Mouse (Mus musculus) forebrain, embryonic 14.5 days (tissue): ENCODE measurements around the gene Cep170b. TPM values are rescaled to one million over a fixed set of nuclear protein-coding genes. Genes with fewer than 3 reads are reported as not detected.

Experiments used
- ATAC-seq: fragments of 200-750 bp; cut with Nextera tagmentation; 2 replicates; pipeline ENCODE4 v1.8.0; 2017; ENCODE audit warnings: mild to moderate bottlenecking, moderate library complexity
- DNase-seq: peaks from one replicate; pipeline ENCODE4 v3.0.0-alpha.2; 2015; ENCODE audit warnings: low spot score
- H3K27ac ChIP-seq: fragments of 300-500 bp; sonication (generic); 2 replicates; pipeline ENCODE4 v1.5.1; 2014; ENCODE audit warnings: low read depth, mild to moderate bottlenecking, control low read depth, low read length, moderate library complexity
- H3K27me3 ChIP-seq: fragments of 300-500 bp; sonication (generic); replicated peaks from 2 replicates; pipeline ENCODE4 v1.6.1; 2014; ENCODE audit warnings: low read length, control low read depth, mixed read lengths; ENCODE audit not compliant: control insufficient read depth, insufficient read depth
- H3K36me3 ChIP-seq: fragments of 300-500 bp; sonication (generic); 2 replicates; pipeline ENCODE4 v1.6.1; 2014; ENCODE audit warnings: low read length, control low read depth; ENCODE audit not compliant: control insufficient read depth, insufficient read depth
- H3K4me1 ChIP-seq: fragments of 300-500 bp; sonication (generic); 2 replicates; pipeline ENCODE4 v1.6.1; 2014; ENCODE audit warnings: antibody characterized with exemption, low read length, control low read depth; ENCODE audit not compliant: control insufficient read depth, insufficient read depth
- H3K4me2 ChIP-seq: fragments of 300-500 bp; sonication (generic); 2 replicates; pipeline ENCODE4 v1.6.1; 2014; ENCODE audit warnings: mild to moderate bottlenecking, control low read depth, low read length
- H3K4me3 ChIP-seq: fragments of 300-500 bp; sonication (generic); 2 replicates; pipeline ENCODE4 v1.5.1; 2014; ENCODE audit warnings: low read depth, low read length, control low read depth
- H3K9ac ChIP-seq: fragments of 300-500 bp; sonication (generic); 2 replicates; pipeline ENCODE4 v1.6.1; 2014; ENCODE audit warnings: mild to moderate bottlenecking, low read length, control low read depth, moderate library complexity
- H3K9me3 ChIP-seq: fragments of 300-500 bp; sonication (generic); replicated peaks from 2 replicates; pipeline ENCODE4 v1.6.1; 2016; ENCODE audit warnings: low read length, control low read depth, mixed read lengths; ENCODE audit not compliant: control insufficient read depth
- WGBS: fragments of 180-500 bp; shearing (Covaris S2); extraction: QIAGEN DNeasy Blood & Tissue Kit; methylation state at CpG from one replicate; pipeline ENCODE4 v1.1.7; 2014; 5-methylcytosine and 5-hydroxymethylcytosine counted together
- polyA plus RNA-seq: library from polyadenylated mRNA; unstranded; fragments of >200 nt; fragmentation: Nextera tagmentation; extraction: Ambion mirVana; gene quantifications from 2 replicates; pipeline ENCODE4 v1.2.1, GENCODE M21; 2014

The Cep170b gene
- polyA plus RNA-seq, 1 experiment from 2014 or later: 10.3 TPM

DNA sequence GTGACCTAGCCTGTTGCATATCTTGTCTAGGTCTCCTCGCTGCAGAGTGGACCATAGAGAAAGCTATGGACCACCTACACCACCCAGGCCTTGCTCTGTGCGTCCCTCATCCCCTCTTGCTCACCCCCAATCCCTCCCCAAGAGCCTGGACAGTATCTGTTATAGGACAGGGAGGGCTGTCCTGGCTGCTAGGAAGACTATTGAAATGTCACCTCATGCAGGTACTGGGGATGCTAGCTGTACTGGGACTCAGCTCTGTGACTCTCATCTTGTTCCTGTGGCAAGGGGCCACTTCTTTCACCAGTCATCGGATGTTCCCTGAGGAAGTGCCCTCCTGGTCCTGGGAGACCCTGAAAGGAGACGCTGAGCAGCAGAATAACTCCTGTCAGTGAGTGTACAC is 42.9 kb downstream of the Cep170b start:
- ATAC-seq (no peak), DNase-seq (no peak)
- H3K4me3 ChIP-seq: no peak overlapping the region
- H3K36me3 ChIP-seq: no peaks in the 10 kb centered on the region
- no peak overlapping the region for H3K9ac ChIP-seq
- H3K27me3 ChIP-seq: no peaks in the 10 kb centered on the region
- no peaks in the 10 kb centered on the region for H3K9me3 ChIP-seq
- 79% methylated on average over 4 of the region's 4 CpGs for WGBS
- H3K4me1 ChIP-seq: no peaks in the 10 kb centered on the region
- H3K4me2 ChIP-seq: no peak overlapping the region
- H3K27ac ChIP-seq: no peak overlapping the region

DNA sequence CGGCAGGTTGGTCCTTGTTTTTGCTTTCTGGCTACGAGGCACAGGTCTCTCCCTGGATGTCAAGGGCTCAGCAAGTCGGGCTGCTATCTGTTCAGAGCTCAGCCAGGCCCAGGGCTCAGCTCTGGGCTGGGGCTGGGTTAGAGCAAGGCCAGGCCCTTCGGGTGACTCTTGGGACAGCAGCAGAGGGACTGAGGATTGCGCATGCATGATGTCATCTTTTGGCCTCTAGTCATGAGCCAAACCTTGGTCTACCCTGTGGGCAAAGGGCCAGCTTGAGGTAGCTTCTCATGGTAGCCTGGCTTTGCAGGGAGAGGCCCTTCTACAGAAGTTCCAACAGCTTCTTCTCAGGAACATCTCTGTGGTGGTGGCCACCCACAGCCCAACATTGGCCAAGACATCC is 43.9 kb downstream of the Cep170b start:
- Histone ChIP-seq H3K9me3 (no peaks in the 10 kb centered on the region), H3K27me3 (no peaks in the 10 kb centered on the region), H3K27ac (no peak overlapping the region), H3K36me3 (no peaks in the 10 kb centered on the region), H3K4me2 (no peak overlapping the region), H3K4me1 (no peaks in the 10 kb centered on the region), H3K4me3 (no peak overlapping the region), H3K9ac (no peak overlapping the region)
- WGBS: 87% methylated on average over 5 of the region's 5 CpGs
- DNase-seq: no peak
- ATAC-seq: no peak

GRCm38 (mm10) chr12:112764991-112765390 is 44.7 kb downstream of the Cep170b start:
- Histone ChIP-seq H3K9me3 (no peaks in the 10 kb centered on the region), H3K4me3 (no peak overlapping the region), H3K27me3 (no peaks in the 10 kb centered on the region), H3K4me1 (no peaks in the 10 kb centered on the region), H3K9ac (no peak overlapping the region), H3K36me3 (no peaks in the 10 kb centered on the region), H3K4me2 (no peak overlapping the region), H3K27ac (no peak overlapping the region)
- ATAC-seq (no peak), DNase-seq (no peak)
- 93% methylated on average over 7 of the region's 7 CpGs for WGBS

DNA sequence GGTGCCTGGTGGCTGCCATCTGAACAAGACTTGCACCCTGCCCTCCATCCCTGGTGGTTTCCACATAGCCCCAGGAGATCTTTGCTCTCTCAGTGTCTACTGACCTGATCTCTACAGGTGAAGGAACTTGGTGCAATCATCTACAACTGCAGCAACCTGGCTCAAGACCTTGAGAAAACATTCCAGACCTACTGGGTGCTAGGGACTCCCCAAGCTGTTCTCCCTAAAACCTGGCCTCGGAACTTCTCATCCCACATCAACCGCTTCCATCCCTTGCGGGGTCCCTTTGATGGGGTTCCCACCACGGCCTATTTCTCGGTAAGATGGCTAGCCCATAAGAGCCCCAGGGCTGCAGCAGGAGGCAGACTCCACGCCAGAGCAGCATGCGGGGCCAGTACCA is 46.3 kb downstream of the Cep170b start:
- DNase-seq (no peak), ATAC-seq (no peak)
- Histone ChIP-seq H3K4me1 (no peaks in the 10 kb centered on the region), H3K27ac (no peak overlapping the region), H3K4me2 (no peak overlapping the region), H3K9me3 (no peaks in the 10 kb centered on the region), H3K36me3 (no peaks in the 10 kb centered on the region), H3K27me3 (no peaks in the 10 kb centered on the region), H3K9ac (no peak overlapping the region), H3K4me3 (no peak overlapping the region)
- 90% methylated on average over 7 of the region's 7 CpGs for WGBS

DNA sequence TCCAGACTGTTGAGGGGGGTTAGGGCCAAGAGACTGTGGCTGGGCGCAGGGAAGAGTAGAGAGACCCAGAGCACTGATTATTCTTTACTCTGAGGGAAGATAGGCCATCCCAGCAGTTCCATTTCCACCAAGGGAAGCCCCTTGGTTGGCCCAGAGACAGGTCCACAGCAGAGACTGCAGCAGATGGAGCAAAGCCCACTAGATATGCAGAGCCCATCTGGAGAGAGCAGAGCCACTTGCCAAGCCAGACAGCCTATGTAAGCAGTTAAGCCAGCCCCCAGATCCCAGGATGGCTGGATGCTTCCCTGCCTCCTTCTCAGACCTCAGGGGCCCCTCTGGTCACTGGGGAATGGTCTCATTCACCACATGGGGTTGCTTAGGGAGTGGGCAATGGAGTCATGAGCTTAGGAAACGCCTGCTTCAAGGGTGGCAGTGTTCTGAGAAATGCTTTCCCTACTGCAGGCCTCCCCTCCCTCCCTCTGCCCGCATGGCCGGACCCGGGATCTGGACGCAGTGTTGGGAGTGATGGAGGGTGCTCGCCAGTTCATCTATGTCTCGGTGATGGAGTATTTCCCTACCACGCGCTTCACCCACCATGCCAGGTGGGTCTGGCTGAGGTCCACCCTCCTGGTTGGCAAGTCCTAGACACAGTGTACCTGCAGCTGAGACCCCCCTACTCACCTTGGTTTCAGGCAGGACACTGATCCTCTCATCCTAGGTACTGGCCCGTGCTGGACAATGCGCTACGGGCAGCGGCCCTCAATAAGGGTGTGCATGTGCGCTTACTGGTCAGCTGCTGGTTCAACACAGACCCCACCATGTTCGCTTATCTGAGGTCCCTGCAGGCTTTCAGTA is 47.0 kb downstream of the Cep170b start:
- Histone ChIP-seq H3K27ac (no peak overlapping the region), H3K4me3 (no peak overlapping the region), H3K27me3 (no peaks in the 10 kb centered on the region), H3K9ac (no peak overlapping the region), H3K4me1 (no peaks in the 10 kb centered on the region), H3K36me3 (no peaks in the 10 kb centered on the region), H3K4me2 (no peak overlapping the region), H3K9me3 (no peaks in the 10 kb centered on the region)
- DNase-seq (no peak), ATAC-seq (no peak)
- 91% methylated on average over 16 of the region's 16 CpGs for WGBS

GRCm38 (mm10) chr12:112768166-112768565 is 47.9 kb downstream of the Cep170b start:
- WGBS: 90% methylated on average over 8 of the region's 8 CpGs
- ATAC-seq (no peak), DNase-seq (no peak)
- H3K27ac ChIP-seq: no peak overlapping the region
- H3K4me2 ChIP-seq: no peak overlapping the region
- no peaks in the 10 kb centered on the region for H3K9me3 ChIP-seq
- H3K4me1 ChIP-seq: no peaks in the 10 kb centered on the region
- H3K4me3 ChIP-seq: no peak overlapping the region
- H3K36me3 ChIP-seq: no peaks in the 10 kb centered on the region
- H3K27me3 ChIP-seq: no peaks in the 10 kb centered on the region
- H3K9ac ChIP-seq: no peak overlapping the region

GRCm38 (mm10) chr12:112769031-112769430 is 48.8 kb downstream of the Cep170b start:
- Histone ChIP-seq H3K9ac (no peak overlapping the region), H3K9me3 (no peaks in the 10 kb centered on the region), H3K36me3 (no peaks in the 10 kb centered on the region), H3K4me1 (no peaks in the 10 kb centered on the region), H3K27ac (no peak overlapping the region), H3K4me3 (no peak overlapping the region), H3K27me3 (no peaks in the 10 kb centered on the region), H3K4me2 (no peak overlapping the region)
- WGBS: 83% methylated on average over 6 of the region's 6 CpGs
- DNase-seq (no peak), ATAC-seq (no peak)

DNA sequence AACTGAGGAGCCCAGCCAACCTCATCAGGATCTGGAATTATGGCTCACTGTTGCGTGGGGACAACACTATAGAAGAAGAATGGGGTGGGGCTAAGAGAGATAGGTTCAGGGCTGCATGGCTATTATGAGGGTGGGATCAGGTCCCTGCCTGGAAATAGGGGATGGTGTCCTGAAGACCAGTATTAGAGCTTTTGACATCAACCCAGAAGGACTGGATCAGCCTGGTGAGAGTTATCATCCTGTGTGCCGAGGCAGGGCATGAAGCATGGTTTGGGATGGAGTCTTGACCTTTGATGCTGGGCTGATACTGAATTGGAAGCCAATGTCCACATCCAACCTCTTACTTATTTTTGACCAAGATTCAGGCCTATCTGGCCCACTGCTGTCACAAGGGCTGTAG is 49.5 kb downstream of the Cep170b start:
- Histone ChIP-seq H3K27ac (no peak overlapping the region), H3K9ac (no peak overlapping the region), H3K4me2 (no peak overlapping the region), H3K4me3 (no peak overlapping the region), H3K4me1 (no peaks in the 10 kb centered on the region), H3K27me3 (no peaks in the 10 kb centered on the region), H3K36me3 (no peaks in the 10 kb centered on the region), H3K9me3 (no peaks in the 10 kb centered on the region)
- DNase-seq: no peak
- WGBS: 69% methylated on average over 2 of the region's 2 CpGs
- ATAC-seq: no peak

DNA sequence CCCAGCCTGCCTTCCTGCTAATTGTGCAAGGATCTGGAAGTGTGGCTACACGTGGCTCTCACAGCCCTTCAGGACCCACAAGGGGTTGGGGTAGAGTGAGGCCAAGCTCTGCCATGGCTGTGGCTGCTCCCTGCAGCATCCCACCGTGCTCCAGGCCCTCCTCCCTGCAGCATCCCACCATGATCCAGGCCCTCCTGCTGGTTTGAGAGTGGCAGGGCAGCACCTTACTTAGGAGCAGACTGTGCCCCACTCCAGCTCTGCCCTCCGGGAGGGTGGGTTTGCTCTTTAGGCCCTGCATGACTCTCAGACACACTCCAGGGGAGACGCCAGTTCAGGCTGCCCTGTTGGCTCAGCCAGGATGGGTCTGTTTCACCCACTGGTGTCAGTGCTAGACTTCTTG is 50.1 kb downstream of the Cep170b start:
- Histone ChIP-seq H3K4me1 (no peaks in the 10 kb centered on the region), H3K4me3 (no peak overlapping the region), H3K27me3 (no peaks in the 10 kb centered on the region), H3K9ac (no peak overlapping the region), H3K36me3 (no peaks in the 10 kb centered on the region), H3K4me2 (no peak overlapping the region), H3K9me3 (no peaks in the 10 kb centered on the region), H3K27ac (no peak overlapping the region)
- 75% methylated on average over 4 of the region's 4 CpGs for WGBS
- ATAC-seq (no peak), DNase-seq (no peak)
